Mouse (Mus musculus): ENCODE measurements around the gene Sox15. TPM values are rescaled to one million over a fixed set of nuclear protein-coding genes. Genes with fewer than 3 reads are reported as not detected.

The Sox15 gene
- total and polyA plus RNA-seq, 2 experiments from 2014 or later, result not detected

DNA sequence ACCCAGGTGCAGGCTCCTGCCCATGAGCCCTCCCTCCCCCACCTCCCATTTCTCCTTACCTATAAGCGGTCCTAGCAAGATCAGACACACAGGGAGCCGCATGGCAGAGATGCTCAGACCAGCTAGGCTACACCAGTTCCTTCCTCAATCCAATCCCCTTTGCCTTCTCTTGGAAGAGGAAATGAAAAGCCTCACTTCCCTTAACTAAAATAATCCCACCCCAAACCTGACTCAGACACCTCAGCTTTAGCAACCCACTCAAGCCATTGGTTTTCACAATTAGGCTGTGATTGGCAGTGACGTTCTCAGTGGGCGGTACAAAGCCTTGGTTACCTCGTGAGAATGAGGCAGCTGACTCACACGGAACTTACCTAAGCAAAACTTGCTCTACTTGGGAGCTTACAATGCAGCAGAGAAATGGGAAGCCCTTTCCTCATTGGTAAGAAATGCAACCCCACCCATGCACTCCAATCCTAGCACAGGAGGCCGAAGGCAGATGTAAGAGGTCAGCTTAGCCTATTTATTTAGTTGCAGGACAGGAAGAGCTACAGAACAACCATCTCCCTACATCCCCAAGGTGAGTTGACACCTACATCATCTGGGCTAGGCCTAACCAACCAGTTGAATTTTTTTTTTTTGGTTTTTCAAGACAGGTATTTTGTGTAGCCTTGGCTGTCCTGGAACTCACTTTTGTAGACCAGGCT, 11.0 kb downstream of the Sox15 start, which contains the start of gene Cd68:
Cd68 (minus strand) TSS at position 193 of the 704 bp plus-strand sequence.
- H3K36me3 ChIP-seq (ENCODE audit: insufficient read depth), result peaks cover 62% of the 10 kb centered on the region
- peaks cover 16% of the 10 kb centered on the region for H3K4me1 ChIP-seq (ENCODE audit: insufficient read depth)
- peak within 1 kb of the TSS; percentile 21; the same call in 1 of the 2 replicates for H3K27ac ChIP-seq (ENCODE audit: low read depth, low read length)
- no peak for ATAC-seq
- 30% methylated on average over 7 of the region's 7 CpGs for WGBS
- no peak for TF ChIP-seq CTCF (IDR thresholded peaks at IDR 0.05; ENCODE audit: low read depth)
- H3K4me2 ChIP-seq (ENCODE audit: low read depth), result no peak within 1 kb of the TSS
- peak; percentile 59 for DNase-seq
- no peaks in the 10 kb centered on the region for H3K9me3 ChIP-seq (ENCODE audit: low read length)
- 0 out of 2 replicates have a peak within 1 kb of the TSS, but pooled peaks have one; percentile 14 for H3K9ac ChIP-seq
- no peaks in the 10 kb centered on the region for H3K27me3 ChIP-seq (ENCODE audit: insufficient read depth, low read length)
- no peak within 1 kb of the TSS for H3K4me3 ChIP-seq (ENCODE audit: low read depth, low read length)

DNA sequence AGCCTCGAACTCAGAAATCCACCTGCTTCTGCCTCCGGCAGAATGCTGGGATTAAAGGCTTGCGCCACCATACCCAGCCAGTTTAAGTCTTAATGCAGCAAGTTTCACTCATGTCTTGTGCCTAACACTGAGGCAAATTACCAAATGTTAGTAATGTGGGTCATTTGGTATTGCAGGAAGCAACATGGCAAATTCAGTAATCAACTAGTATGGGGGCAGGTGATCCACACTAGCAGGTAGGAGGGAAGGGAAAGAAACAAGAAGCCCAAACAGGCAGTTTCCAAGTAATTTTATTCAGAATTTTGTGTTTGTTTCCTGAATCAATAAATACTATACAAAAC, 11.5 kb downstream of the Sox15 start:
- no peak overlapping the region for H3K4me3 ChIP-seq (ENCODE audit: low read depth, low read length)
- no peak overlapping the region for H3K27ac ChIP-seq (ENCODE audit: low read depth, low read length)
- no peak for TF ChIP-seq CTCF (IDR thresholded peaks at IDR 0.05; ENCODE audit: low read depth)
- H3K36me3 ChIP-seq (ENCODE audit: insufficient read depth), result peaks cover 62% of the 10 kb centered on the region
- 79% methylated on average over 3 of the region's 3 CpGs for WGBS
- no peak for ATAC-seq
- no peak overlapping the region for H3K4me2 ChIP-seq (ENCODE audit: low read depth)
- H3K4me1 ChIP-seq (ENCODE audit: insufficient read depth), result peaks cover 13% of the 10 kb centered on the region
- H3K9me3 ChIP-seq (ENCODE audit: low read length), result no peaks in the 10 kb centered on the region
- H3K27me3 ChIP-seq (ENCODE audit: insufficient read depth, low read length), result no peaks in the 10 kb centered on the region
- H3K9ac ChIP-seq, result no peak overlapping the region
- no peak for DNase-seq

- peak; percentile 79 for ATAC-seq
- Histone ChIP-seq H3K27ac (ENCODE audit: low read depth, low read length) (peak overlapping the region; percentile 98), H3K27me3 (ENCODE audit: insufficient read depth, low read length) (no peaks in the 10 kb centered on the region), H3K9ac (peak overlapping the region; percentile 99), H3K4me3 (ENCODE audit: low read depth, low read length) (peak overlapping the region; percentile 100), H3K4me1 (ENCODE audit: insufficient read depth) (peaks cover 17% of the 10 kb centered on the region), H3K9me3 (ENCODE audit: low read length) (no peaks in the 10 kb centered on the region), H3K4me2 (ENCODE audit: low read depth) (peak overlapping the region; percentile 87), H3K36me3 (ENCODE audit: insufficient read depth) (peaks cover 65% of the 10 kb centered on the region)
- 2% methylated on average over 60 of the region's 61 CpGs for WGBS
- peak; percentile 98 for DNase-seq
- TF ChIP-seq CTCF (IDR thresholded peaks at IDR 0.05; ENCODE audit: low read depth), result peak; percentile 36
These were observed 15.9 kb downstream of the Sox15 start for GRCm38 (mm10) chr11:69670786-69671725.

- Histone ChIP-seq H3K4me1 (ENCODE audit: insufficient read depth) (peaks cover 17% of the 10 kb centered on the region), H3K9me3 (ENCODE audit: low read length) (no peaks in the 10 kb centered on the region), H3K4me2 (ENCODE audit: low read depth) (peak overlapping the region; percentile 87), H3K27ac (ENCODE audit: low read depth, low read length) (peak overlapping the region; percentile 98), H3K27me3 (ENCODE audit: insufficient read depth, low read length) (no peaks in the 10 kb centered on the region), H3K4me3 (ENCODE audit: low read depth, low read length) (peak overlapping the region; percentile 100), H3K36me3 (ENCODE audit: insufficient read depth) (peaks cover 65% of the 10 kb centered on the region), H3K9ac (peak overlapping the region; percentile 99)
- ATAC-seq (peak; percentile 3), DNase-seq (no peak)
- TF ChIP-seq CTCF (IDR thresholded peaks at IDR 0.05; ENCODE audit: low read depth), result no peak
- WGBS, result 2% methylated on average over 41 of the region's 43 CpGs
These were observed 16.6 kb downstream of the Sox15 start for GRCm38 (mm10) chr11:69671726-69672124.

DNA sequence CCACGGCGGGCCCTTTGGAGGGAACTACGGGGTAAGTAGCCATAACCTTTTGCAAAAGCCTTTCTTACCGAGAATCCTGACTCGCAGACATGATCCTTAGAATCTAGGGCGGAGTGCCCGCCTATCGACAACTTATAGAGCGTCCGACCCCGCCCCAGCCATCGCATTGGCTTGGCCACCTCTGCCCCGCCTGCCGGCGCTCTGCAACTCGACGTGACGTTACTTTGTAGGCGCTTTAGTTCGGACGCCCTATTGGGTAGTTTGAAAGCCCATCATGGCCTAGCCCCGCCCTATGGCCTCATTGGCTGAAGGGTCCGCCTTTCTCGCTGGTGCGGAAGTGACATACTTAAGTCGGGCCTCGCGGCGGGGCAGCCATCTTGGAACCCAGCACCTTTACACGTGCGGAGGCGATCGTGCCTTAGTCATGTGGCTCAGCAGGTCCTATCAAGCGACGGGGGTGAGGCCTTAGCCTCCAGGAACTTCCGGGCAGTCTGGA, 17.1 kb downstream of the Sox15 start, which contains the start of gene Eif4a1:
Eif4a1 (minus strand) TSS at position 213 of the 496 bp plus-strand sequence.
- Histone ChIP-seq H3K27me3 (ENCODE audit: insufficient read depth, low read length) (no peaks in the 10 kb centered on the region), H3K4me3 (ENCODE audit: low read depth, low read length) (peak within 1 kb of the TSS; percentile 100), H3K9ac (peak within 1 kb of the TSS; percentile 99), H3K36me3 (ENCODE audit: insufficient read depth) (peaks cover 63% of the 10 kb centered on the region), H3K4me2 (ENCODE audit: low read depth) (peak within 1 kb of the TSS; percentile 87), H3K4me1 (ENCODE audit: insufficient read depth) (peaks cover 17% of the 10 kb centered on the region), H3K27ac (ENCODE audit: low read depth, low read length) (peak within 1 kb of the TSS; percentile 98), H3K9me3 (ENCODE audit: low read length) (no peaks in the 10 kb centered on the region)
- TF ChIP-seq CTCF (IDR thresholded peaks at IDR 0.05; ENCODE audit: low read depth), result no peak; the same call in 1 of the 2 replicates
- under 1% methylated on average over 36 of the region's 36 CpGs for WGBS
- ATAC-seq (peak; percentile 94), DNase-seq (peak; percentile 100)

DNA sequence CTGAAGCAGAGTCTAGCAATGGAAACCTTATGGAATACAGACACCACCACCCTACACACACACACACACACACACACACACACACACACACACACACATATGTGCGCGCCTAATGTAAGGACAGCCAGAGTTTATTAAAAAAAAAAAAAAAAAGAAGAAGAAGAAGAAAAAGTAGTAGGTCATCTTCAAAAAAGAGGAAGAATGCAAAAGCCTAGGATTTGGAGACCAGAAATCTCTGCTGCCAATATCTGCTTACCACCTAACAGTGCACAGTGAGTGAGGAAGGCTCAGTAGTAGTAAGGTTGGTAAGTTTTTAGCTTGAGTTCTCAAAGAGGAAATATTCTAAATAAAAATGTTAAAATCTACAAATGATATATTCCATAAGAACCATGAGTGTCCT, 24.0 kb downstream of the Sox15 start:
- DNase-seq (no peak), ATAC-seq (no peak)
- WGBS, result 91% methylated on average over 2 of the region's 2 CpGs
- Histone ChIP-seq H3K4me1 (ENCODE audit: insufficient read depth) (peaks cover 14% of the 10 kb centered on the region), H3K9ac (no peak overlapping the region), H3K9me3 (ENCODE audit: low read length) (no peaks in the 10 kb centered on the region), H3K4me2 (ENCODE audit: low read depth) (no peak overlapping the region), H3K27me3 (ENCODE audit: insufficient read depth, low read length) (no peaks in the 10 kb centered on the region), H3K36me3 (ENCODE audit: insufficient read depth) (peaks cover 40% of the 10 kb centered on the region), H3K4me3 (ENCODE audit: low read depth, low read length) (no peak overlapping the region), H3K27ac (ENCODE audit: low read depth, low read length) (no peak overlapping the region)
- no peak for TF ChIP-seq CTCF (IDR thresholded peaks at IDR 0.05; ENCODE audit: low read depth)

Measured in forebrain, postnatal 0 days (tissue).